Mouse (Mus musculus) spleen, postnatal 10 days (tissue): ENCODE results near the gene Cptp.
A peak's percentile ranks its signal among the peaks of the same experiment; 100 is the strongest.

Experiments
- DNase-seq, 2 experiments: peaks; one replicate each; pipeline ENCODE4 v3.0.0; 2021 to 2022; ENCODE audit warnings: low spot score in 2 of 2

Cptp gene

DNA sequence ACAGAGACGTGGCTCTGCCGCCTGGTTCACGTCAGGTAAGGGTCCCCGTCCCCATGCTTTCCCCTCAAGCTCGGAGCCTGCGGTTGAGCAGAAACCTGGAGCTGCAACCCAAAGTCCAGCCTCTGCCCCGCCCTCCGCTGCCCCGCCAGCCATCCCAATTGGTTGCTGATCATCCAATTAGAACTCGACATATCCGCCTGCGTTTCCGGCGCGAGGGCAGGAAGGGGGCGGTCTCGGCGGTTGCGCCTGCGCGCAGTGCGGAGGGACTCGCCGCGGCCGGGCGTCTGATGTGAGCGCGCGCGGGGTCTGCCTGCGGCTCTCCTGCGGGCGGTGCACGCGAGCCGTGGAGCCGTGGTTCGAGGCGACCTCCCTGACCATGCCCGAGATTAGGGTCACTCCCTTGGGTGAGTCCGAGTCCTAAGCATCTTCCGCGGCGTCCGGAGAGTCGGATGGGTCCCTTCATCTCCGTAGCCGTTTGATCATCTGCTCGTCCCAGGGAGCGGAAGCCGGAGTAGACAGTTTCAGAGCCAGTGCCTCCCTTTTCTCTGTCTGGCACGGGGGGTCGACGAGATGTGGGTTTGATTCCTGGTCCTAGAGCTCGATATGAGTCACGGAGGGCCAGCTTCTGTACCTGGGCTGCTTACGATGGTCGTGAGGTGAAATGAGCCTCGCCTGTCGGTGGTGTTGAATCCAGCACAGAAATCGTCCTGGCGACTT lies at the start of gene Cptp, which contains the start of gene Ints11:
Gene Cptp (minus strand): TSS at position 124 of the 717 bp plus-strand sequence.
Gene Ints11 (plus strand): TSS at position 230 of the 717 bp plus-strand sequence.
- DNase-seq: peak; percentile 92 to 97

GRCm38 (mm10) chr4:155908751-155909150 lies 39.5 kb upstream of the Cptp start:
- no peak for DNase-seq

DNA sequence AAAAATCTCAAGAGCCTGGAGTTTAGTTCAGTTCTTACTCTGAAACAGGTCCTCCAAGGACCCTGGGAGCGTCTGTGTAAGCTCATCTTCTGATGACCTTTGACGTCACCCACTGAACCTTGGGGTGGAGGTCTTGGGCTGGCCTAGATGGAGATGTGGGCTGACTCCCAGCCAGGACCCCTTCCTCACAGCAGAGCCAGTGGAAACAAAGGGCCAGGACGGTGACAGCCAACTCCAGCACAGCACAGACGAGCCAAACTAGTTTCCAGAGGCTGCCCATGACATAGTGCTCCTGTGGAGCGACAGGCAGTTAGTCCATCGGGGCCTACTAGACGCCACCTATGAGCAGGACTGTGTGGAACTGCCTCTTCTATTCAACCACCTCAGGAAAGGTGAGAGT lies 39.0 kb upstream of the Cptp start:
- peak in 1 of 2 experiments; percentile 13 for DNase-seq

- DNase-seq: no peak
These were observed 37.8 kb upstream of the Cptp start for GRCm38 (mm10) chr4:155907003-155907402.

GRCm38 (mm10) chr4:155906125-155906524 lies 36.9 kb upstream of the Cptp start:
- peak in 1 of 2 experiments; percentile 12 for DNase-seq

DNA sequence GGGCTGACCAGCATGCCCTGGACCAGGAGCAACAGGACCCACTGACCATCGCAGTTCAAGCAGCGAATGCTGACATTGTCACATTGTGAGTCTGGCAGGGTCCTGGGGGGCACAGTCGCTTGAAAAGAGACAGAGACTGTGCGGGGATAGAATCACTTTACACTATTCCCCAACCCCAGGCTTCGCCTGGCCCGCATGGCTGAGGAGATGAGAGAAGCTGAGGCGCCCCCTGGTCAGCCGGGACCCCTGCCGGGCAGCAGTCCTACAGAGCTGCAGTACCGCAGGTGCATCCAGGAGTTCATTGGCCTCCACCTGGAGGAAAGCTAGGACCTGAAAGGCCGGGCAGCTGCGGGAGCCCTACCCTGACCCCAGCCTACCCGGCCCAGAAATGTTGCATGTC lies 36.4 kb upstream of the Cptp start:
- peak in 1 of 2 experiments; percentile 12 for DNase-seq

- peak; percentile 12 to 60 for DNase-seq
These were observed 35.3 kb upstream of the Cptp start for GRCm38 (mm10) chr4:155904318-155905102.

GRCm38 (mm10) chr4:155903246-155903645 lies 34.0 kb upstream of the Cptp start:
- DNase-seq: peak; percentile 2 to 11

DNA sequence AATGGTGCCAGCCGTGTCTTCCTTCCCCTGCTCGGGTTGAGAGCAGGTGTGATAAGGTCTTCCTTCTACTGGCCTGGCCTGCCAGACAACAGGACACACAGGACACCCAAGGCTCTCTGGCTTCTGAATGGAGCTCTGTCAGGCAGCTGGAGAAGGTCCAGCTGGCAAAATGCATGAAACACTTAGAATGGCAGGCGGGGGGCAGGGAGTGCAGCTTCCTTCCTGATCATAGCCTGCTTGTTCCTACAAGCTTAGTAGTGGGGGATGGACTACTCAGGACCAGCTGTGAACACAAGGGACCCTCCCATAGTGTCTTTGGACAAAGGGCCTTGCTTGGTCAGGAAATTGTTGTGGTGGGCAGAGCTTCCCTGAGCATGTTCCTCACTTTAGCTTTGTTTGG lies 32.0 kb upstream of the Cptp start:
- DNase-seq: peak in 1 of 2 experiments; percentile 22

DNA sequence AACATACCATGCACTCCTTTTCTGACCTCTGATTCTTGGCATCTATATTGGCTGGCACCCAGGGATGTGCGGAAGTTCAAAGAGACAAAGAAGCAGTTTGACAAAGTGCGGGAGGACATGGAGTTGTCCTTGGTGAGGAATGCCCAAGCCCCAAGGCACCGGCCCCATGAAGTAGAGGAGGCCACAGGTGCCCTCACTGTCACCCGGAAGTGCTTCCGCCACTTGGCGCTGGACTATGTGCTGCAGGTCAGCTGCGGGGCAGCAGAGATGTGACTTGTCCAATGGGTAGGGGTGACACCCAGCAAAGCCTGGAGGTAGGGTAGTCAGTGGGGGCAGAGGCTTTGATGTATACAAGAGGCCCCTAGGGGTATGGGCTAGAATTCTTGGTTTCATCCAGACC lies 30.1 kb upstream of the Cptp start:
- peak in 1 of 2 experiments; percentile 3 for DNase-seq

GRCm38 (mm10) chr4:155898318-155898717 lies 29.1 kb upstream of the Cptp start:
- DNase-seq: no peak

DNA sequence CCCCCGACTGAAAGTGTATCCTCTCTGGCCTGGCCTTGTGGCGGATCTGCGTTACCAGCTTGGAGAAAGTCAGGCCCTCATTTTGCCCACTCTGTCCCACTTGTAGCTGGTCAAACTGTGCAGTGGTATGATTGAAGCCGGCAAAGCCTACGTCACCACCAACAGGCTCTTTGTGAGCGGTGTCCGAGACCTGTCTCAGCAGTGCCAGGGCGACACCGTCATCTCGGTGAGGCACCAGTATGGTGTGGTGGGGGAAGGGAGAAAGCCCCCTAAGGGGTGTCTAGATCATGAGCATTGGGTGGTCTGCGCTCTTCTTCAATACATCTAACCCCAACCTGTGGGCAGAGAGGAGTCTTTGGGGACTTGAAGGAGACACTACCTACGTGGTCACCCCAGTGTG lies 27.2 kb upstream of the Cptp start:
- peak in 1 of 2 experiments; percentile 12 for DNase-seq

GRCm38 (mm10) chr4:155895826-155896225 lies 26.6 kb upstream of the Cptp start:
- peak; percentile 5 to 46 for DNase-seq

DNA sequence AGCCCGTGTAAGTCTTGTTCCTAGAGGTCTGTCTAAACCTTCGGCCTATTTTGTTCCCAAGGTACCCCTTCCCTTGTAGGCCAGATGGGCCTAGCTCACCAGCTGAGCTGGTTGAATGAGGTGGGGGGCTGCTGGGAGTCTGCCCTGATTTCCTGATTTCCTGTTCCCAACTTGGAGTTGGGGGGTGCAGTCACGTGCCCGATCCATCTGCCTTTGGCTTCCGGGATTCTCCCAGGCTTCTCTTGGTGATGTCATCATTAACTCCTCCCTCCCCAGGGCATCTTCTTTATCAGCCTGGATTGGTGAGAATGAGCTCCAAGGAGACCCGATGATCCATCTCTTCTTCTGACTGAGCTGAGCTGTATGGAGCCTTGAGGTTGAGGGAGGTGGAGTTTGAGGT lies 26.0 kb upstream of the Cptp start:
- peak; percentile 10 to 34 for DNase-seq

DNA sequence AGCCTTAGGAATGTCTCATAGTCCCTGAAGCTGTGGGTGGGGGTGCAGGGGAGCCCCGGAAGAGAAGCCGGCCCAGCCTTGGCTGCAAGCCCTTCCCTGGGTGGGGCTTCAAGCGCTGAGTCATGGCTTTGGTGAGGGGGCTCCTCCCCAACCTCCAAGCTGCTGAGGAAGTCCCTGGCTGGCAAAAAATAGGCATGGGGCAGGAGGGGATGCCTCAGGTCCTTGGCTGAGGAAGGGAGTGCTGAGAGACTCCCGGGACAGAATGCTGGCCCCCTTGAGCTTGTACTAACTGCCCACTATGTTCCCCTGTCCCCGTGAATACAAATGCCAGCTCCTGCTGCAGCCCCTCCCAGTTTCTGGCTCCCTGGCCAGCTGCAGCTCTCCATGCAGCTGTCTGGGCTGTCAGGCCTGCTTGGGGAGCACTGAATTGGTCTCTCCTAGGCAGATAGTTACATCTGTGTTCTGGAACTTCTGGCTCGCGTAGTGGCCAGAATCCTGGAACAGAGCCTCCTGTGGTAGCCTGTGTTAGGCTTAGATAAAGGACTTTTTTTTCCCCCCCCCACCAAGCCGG lies 25.2 kb upstream of the Cptp start:
- peak; percentile 72 to 81 for DNase-seq

DNA sequence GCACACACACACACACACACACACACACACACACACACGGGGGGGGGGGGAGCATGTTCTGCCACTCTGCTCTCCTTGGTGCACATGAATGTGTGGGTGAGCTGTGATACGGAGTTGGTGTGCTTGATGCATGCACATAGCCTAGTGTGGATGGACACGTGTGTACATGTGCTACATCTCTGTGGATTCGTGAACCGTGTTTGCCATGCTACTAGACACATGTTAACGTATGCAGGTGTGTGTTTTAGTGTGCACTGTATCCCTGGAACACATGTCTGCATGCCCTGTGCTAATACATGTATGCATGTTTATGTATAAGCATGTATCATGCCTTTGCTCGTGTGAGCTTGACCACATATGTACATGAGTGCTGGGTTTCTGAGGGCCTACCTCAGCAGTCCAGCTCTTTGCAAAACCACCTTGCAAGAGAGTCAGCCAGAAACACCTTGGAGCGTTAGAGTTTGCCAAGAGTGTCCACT lies 24.0 kb upstream of the Cptp start:
- peak; percentile 15 to 24 for DNase-seq

- DNase-seq: peak in 1 of 2 experiments; percentile 71
These were observed 23.4 kb upstream of the Cptp start for GRCm38 (mm10) chr4:155892438-155893211.

- peak in 1 of 2 experiments; percentile 91 for DNase-seq
These were observed 22.8 kb upstream of the Cptp start for GRCm38 (mm10) chr4:155892017-155892416.

DNA sequence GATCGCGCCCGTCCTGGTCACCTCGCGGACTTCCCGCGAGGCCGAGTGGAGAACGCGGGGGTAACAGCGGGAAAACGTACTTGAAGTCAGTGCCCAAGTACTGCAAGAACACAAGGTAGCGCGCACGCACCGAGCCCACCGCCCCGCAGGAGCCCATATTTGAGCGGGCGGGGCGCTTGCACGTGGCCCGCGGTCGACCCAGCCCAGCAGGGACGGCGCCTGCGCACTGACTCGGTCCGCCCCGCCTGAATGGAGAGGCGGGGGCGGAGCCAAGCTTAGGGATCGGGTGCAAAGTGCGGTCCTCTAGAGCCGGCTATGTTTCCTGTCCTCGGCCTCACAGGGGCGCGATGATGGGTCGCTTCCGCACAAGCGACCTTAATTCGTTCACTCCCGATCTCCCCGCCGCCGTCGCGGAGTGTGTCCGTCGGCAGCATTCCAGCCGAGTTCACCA lies 22.3 kb upstream of the Cptp start, which contains the start of the genes Pusl1 and Acap3:
Gene Pusl1 (minus strand): TSS at position 231 of the 451 bp plus-strand sequence.
Gene Acap3 (plus strand): TSS at position 272 of the 451 bp plus-strand sequence.
- DNase-seq: peak; percentile 97 to 99

GRCm38 (mm10) chr4:155891011-155891471 lies 21.8 kb upstream of the Cptp start:
- peak in 1 of 2 experiments; percentile 48 for DNase-seq

DNA sequence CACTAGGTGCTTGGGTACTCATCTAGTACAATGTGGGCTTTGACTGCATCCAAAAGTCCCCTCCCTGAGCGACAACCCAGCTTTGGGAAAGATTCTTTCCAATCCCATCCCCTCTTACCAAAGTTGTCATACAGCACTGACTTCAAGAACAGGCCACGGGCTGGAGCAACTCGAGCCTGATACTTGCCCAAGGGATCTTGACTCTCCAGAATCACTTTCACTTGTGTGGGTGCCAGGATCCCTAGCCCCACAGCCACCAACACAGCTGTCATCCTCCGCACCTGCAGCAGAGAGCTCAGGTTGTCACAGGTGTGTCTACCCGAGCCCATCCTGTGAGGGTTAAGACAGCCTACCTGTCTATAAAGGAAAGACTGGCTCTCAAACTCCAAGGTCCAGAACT lies 20.1 kb upstream of the Cptp start:
- peak in 1 of 2 experiments; percentile 11 for DNase-seq
